Comparison of ENCODE assay signal across 10 mouse cellular contexts in the genomic region with DNA sequence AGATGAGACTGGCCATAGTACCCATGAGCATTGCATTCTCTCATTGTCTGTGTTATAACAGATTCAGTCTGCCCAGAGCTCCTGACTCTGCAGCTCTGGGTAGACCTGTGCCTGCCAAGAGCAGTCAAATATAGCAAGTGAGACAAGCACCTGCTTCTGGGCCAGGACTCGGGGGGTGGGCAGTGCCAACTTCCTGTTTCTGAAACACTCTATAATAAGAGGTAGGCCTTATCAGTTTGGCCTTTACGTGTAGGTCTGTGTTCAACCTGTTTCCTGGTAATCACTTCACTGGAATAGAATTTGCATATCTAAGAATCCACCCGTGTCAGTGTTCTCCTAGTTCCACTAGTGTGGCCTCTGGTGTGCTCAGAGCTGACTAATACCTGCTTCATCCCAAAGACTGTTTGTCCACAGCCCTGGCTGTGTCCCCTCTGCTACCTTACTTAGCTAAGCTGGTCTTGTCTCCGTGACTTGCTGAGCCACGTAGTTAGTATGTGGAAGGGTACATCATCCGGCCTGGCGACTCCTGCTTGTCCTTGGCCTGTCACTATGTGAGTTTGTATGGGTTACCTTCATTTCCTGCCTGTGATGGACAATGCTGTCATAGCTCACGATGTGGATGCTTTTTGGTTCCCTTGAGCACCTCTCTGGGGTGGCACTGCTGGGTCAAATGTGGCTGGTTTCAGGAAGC. TPM values are rescaled to one million over a fixed set of nuclear protein-coding genes. Genes with fewer than 3 reads are reported as not detected.
DNase-seq lines count a peak whose midpoint lies in the region; ATAC-seq lines count a peak whose summit lies in the region.
"Had no signal": no experiment of that assay in that cellular context is flagged by ENCODE, and none has a peak within 500 bp of the region (broad histone marks: within the 10 kb centered on the region; RNA-seq: fewer than 3 reads in every experiment).

No protein-coding gene starts in this region.

- H3K9me3 ChIP-seq in megakaryocyte, embryonic 14.5 days, result no peaks in the 10 kb centered on the region
- H3K9me3 ChIP-seq in stomach, embryonic 15.5 days, result no peaks in the 10 kb centered on the region

- intact Hi-C loops in heart, postnatal 36 days (cut with DNase I), result loop anchor here (5.0 kb wide), 1 partner anchor 124 kb away; no protein-coding TSS in a partner anchor

- no peaks in the 10 kb centered on the region for H3K36me3 ChIP-seq in megakaryocyte, embryonic 14.5 days (replicated peaks; ENCODE audit: low read length)
- no peaks in the 10 kb centered on the region for H3K36me3 ChIP-seq in stomach, embryonic 15.5 days

- H3K4me2 ChIP-seq in stomach, embryonic 15.5 days, result no peak overlapping the region

- no peak overlapping the region for H3K9ac ChIP-seq in stomach, embryonic 15.5 days

- 73% methylated on average over 8 of the region's 8 CpGs for WGBS in stomach, embryonic 15.5 days

- H3K4me3 ChIP-seq in megakaryocyte, embryonic 14.5 days (replicated peaks), result peak overlapping the region; percentile 39
- H3K4me3 ChIP-seq in stomach, embryonic 15.5 days (replicated peaks), result no peak overlapping the region

- no peak for ATAC-seq in megakaryocyte, adult 5-6 weeks (ENCODE audit: poor library complexity, severe bottlenecking)
- no peak for ATAC-seq in stomach, embryonic 15.5 days (ENCODE audit: insufficient read depth, low FRiP score, low read depth)

- H3K27ac ChIP-seq in stomach, embryonic 15.5 days, result peak overlapping the region; percentile 42

- peaks cover 83% of the 10 kb centered on the region for H3K4me1 ChIP-seq in megakaryocyte, embryonic 14.5 days
- H3K4me1 ChIP-seq in stomach, embryonic 15.5 days, result peaks cover 32% of the 10 kb centered on the region

- peak; percentile 41 to 45 for DNase-seq in cerebellum, postnatal 10 days
- DNase-seq in heart, postnatal 36 days, result peak; percentile 34 to 53
- DNase-seq in frontal cortex, postnatal 10 days (ENCODE audit: low spot score in 2 of 2), result no peak
- DNase-seq in right cerebral cortex, postnatal 10 days (ENCODE audit: low spot score in 2 of 2), result no peak
- DNase-seq in layer of hippocampus, postnatal 36 days, result no peak
- DNase-seq: right cerebral cortex, postnatal 25 days had no signal

- H3K27me3 ChIP-seq in megakaryocyte, embryonic 14.5 days (replicated peaks), result peaks cover 41% of the 10 kb centered on the region
- no peaks in the 10 kb centered on the region for H3K27me3 ChIP-seq in stomach, embryonic 15.5 days (replicated peaks)

RNA-seq across cellular contexts. Expression of a gene that starts 2.6 kb away (rescaled TPM):
- polyA plus RNA-seq in megakaryocyte, embryonic 14.5 days (2012; ENCODE audit: insufficient read depth, low replicate concordance), result not detected in 2 replicates
- total RNA-seq in megakaryocyte, adult 5-6 weeks (2015), result not detected in 2 replicates
- total RNA-seq in megakaryocyte, adult 5-6 weeks (2017), result not detected in 2 replicates
- total RNA-seq in heart, postnatal 36 days (2021), result under 1 TPM in 1 of 2 experiments, not detected in 1; 0.22 TPM
- polyA plus RNA-seq in stomach, embryonic 15.5 days (2015; fragmentation: Nextera tagmentation; extraction: Ambion mirVana), result 0.70 and 1.0 TPM in 2 replicates
- 1 to 10 TPM; 5.5 to 6.0 TPM for total RNA-seq in layer of hippocampus, postnatal 36 days (2021)

RNA-seq across cellular contexts. Expression of a gene that starts 13.0 kb away (rescaled TPM):
- polyA plus RNA-seq in megakaryocyte, embryonic 14.5 days (2012; ENCODE audit: insufficient read depth, low replicate concordance), result not detected in 2 replicates
- not detected in 2 replicates for total RNA-seq in megakaryocyte, adult 5-6 weeks (2015)
- total RNA-seq in megakaryocyte, adult 5-6 weeks (2017), result not detected in 2 replicates
- total RNA-seq in heart, postnatal 36 days (2021), result under 1 TPM in 1 of 2 experiments, not detected in 1; 0.22 TPM
- polyA plus RNA-seq in stomach, embryonic 15.5 days (2015; fragmentation: Nextera tagmentation; extraction: Ambion mirVana), result 3.6 and 4.5 TPM in 2 replicates
- total RNA-seq in layer of hippocampus, postnatal 36 days (2021), result 1 to 10 TPM; 2.0 to 2.7 TPM

RNA-seq across cellular contexts. Expression of a gene that starts 15.0 kb away (rescaled TPM):
- not detected in 2 replicates for polyA plus RNA-seq in megakaryocyte, embryonic 14.5 days (2012; ENCODE audit: insufficient read depth, low replicate concordance)
- total RNA-seq in megakaryocyte, adult 5-6 weeks (2015), result not detected in 2 replicates
- total RNA-seq in megakaryocyte, adult 5-6 weeks (2017), result not detected in 2 replicates
- total RNA-seq in heart, postnatal 36 days (2021), result 1 to 10 TPM in 1 of 2 experiments, under 1 TPM in 1; 0.28 to 2.0 TPM
- 5.2 and 6.7 TPM in 2 replicates for polyA plus RNA-seq in stomach, embryonic 15.5 days (2015; fragmentation: Nextera tagmentation; extraction: Ambion mirVana)
- total RNA-seq in layer of hippocampus, postnatal 36 days (2021), result under 1 TPM in 1 of 2 experiments, not detected in 1; 0.18 TPM
- total RNA-seq: midbrain, postnatal 0 days had no signal

RNA-seq across cellular contexts. Expression of a gene that starts 18.5 kb away (rescaled TPM):
- 1.1 and 3.5 TPM in 2 replicates for polyA plus RNA-seq in megakaryocyte, embryonic 14.5 days (2012; ENCODE audit: insufficient read depth, low replicate concordance)
- total RNA-seq in megakaryocyte, adult 5-6 weeks (2015), result not detected in 2 replicates
- total RNA-seq in megakaryocyte, adult 5-6 weeks (2017), result not detected in 2 replicates
- 1 to 10 TPM; 6.2 to 6.7 TPM for total RNA-seq in heart, postnatal 36 days (2021)
- 9.6 and 10.1 TPM in 2 replicates for polyA plus RNA-seq in stomach, embryonic 15.5 days (2015; fragmentation: Nextera tagmentation; extraction: Ambion mirVana)
- 100 to 1,000 TPM; 191 to 217 TPM for total RNA-seq in layer of hippocampus, postnatal 36 days (2021)

RNA-seq across cellular contexts. Expression of a gene that starts 23.7 kb away (rescaled TPM):
- polyA plus RNA-seq in megakaryocyte, embryonic 14.5 days (2012; ENCODE audit: insufficient read depth, low replicate concordance), result 23.4 and 41.9 TPM in 2 replicates
- 3.3 and 4.1 TPM in 2 replicates for total RNA-seq in megakaryocyte, adult 5-6 weeks (2015)
- total RNA-seq in megakaryocyte, adult 5-6 weeks (2017), result 3.9 and 5.9 TPM in 2 replicates
- 100 to 1,000 TPM in 1 of 2 experiments, 10 to 100 TPM in 1; 44.4 to 158 TPM for total RNA-seq in heart, postnatal 36 days (2021)
- 2.8 and 4.4 TPM in 2 replicates for polyA plus RNA-seq in stomach, embryonic 15.5 days (2015; fragmentation: Nextera tagmentation; extraction: Ambion mirVana)
- 10 to 100 TPM; 49.8 to 51.5 TPM for total RNA-seq in layer of hippocampus, postnatal 36 days (2021)

Comparison
In these comparisons a context has a peak if more than half of its experiments do, and no peak if none do; other contexts are left out.
1. DNase-seq: peak in cerebellum, postnatal 10 days (2 of 2) and heart, postnatal 36 days (2 of 2); none in frontal cortex, postnatal 10 days (0 of 2), right cerebral cortex, postnatal 10 days (0 of 2) and layer of hippocampus, postnatal 36 days (0 of 2).
2. RNA of a gene that starts 2.6 kb away (total RNA-seq): 5.5 to 6.0 TPM in layer of hippocampus, postnatal 36 days; 0.22 TPM in heart, postnatal 36 days and not detected in megakaryocyte, adult 5-6 weeks; every median in the first group is over 4 times any median in the second.